Mouse (Mus musculus) stomach, postnatal 0 days (tissue): ENCODE measurements around the gene Gtf2ird2.

Experiments
- CTCF ChIP-seq: IDR thresholded peaks from 2 replicates; pipeline ENCODE4 v1.5.1; 2016; ENCODE audit warnings: antibody characterized with exemption, low read depth, mild to moderate bottlenecking, moderate library complexity
- EP300 ChIP-seq: optimal IDR thresholded peaks from 2 replicates; pipeline ENCODE3; 2016; ENCODE audit warnings: antibody characterized with exemption

- TF ChIP-seq CTCF: no peak
- no peak for TF ChIP-seq EP300
Observed at GRCm38 (mm10) chr5:134229391-134229790, 45.6 kb downstream of the Gtf2ird2 start, which contains the start of gene Ncf1.
